Mouse (Mus musculus) stomach, postnatal 0 days (tissue): ENCODE data around the gene Eng.

Source experiments
- CTCF ChIP-seq: IDR thresholded peaks from 2 replicates; pipeline ENCODE4 v1.5.1; 2016; ENCODE audit warnings: antibody characterized with exemption, low read depth, mild to moderate bottlenecking, moderate library complexity
- EP300 ChIP-seq: optimal IDR thresholded peaks from 2 replicates; pipeline ENCODE3; 2016; ENCODE audit warnings: antibody characterized with exemption

DNA sequence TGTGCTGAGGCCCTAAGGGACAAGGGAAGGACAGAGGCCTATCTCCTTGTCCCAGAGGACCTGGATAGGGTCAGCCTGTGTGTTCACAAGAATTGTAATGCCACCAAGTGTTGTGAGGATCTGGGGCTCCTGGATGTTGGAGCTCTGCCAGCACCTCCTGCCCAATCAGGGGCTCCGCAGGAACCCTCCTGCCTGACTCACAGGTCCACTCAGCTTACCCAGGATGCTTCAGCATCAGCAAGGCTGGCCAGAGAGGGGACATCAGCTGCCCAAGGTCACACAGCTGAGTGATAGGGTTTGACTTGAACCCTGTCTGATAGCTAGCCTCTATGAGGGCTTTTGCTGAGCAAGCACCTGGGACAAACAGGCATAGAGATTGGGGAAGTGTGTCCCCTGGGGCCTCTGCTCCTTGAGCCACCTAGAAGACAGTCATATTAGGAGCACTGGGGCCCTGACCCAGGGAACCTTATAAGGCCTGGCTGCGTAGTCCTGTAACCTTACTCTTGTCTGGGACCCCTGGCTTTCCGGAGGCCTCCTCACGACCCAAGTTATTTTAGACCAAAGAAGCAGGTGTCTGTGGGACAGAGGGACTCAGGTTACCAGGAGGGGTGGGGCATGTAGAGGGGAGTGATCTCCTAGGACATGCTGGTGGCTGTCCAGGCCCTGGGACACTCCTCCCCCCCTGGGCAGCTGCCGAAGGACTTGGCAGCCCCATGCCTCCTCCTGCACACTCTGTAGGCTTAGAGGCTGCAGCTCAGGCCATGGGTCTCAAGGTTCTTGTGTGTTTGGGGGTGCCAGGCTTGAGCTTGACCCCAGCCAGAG is 20.3 kb upstream of the Eng start:
- TF ChIP-seq EP300: no peak
- no peak for TF ChIP-seq CTCF
